Mouse (Mus musculus) T-helper 17 cell (primary cell): ENCODE measurements around the gene Ly6g5c.

Source experiments
- in situ Hi-C, 2 experiments: fragments of 300-600 bp; cut with MboI, MseI; formaldehyde crosslinking; loops; 1 replicate in 1 of 2; 2 replicates in 1 of 2; pipeline ENCODE4 v1.15.1; 2025; ENCODE audit warnings: high pct_unique_total_duplicates in 2 of 2

Gene Ly6g5c

DNA sequence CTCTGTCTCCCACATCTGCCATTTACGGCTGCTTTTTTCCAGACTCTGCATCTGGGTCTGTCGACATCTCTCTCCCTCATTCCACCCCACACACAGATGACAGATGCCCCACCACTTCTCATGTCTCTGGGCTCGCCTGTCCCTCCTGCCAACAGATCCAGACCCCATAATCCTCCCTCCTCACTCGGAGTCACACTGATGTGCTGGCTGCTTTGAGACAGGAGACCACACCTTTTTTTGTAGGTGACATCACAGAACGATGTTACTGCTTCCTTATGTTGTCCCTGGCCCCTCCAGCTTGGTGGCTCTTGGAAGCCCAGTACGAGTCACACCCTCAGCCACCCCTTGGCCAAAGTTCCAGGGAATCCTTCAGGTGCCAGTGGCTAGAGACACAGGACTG is 27.8 kb upstream of the Ly6g5c start:
- in situ Hi-C loops = no loop called here

DNA sequence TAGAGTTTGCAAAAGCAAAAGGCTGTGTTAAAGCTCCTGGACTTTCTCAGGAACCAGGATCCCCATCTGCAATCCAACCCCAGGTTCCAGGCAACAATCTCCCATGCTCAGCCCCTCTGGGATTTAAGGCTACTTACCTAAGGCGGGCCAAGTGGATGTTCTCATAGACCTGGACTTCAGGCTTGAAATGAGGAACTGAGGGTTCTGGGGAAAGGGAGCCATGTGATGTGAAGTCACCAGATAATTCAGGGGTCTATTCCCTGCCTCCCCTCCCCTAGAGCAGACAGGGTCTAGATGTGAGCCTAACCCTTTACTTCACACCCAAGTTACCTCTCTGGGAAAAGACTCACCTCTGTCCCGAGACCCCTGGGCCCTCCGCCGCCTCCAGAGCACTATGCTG is 27.4 kb upstream of the Ly6g5c start:
- in situ Hi-C loops = no loop called here

DNA sequence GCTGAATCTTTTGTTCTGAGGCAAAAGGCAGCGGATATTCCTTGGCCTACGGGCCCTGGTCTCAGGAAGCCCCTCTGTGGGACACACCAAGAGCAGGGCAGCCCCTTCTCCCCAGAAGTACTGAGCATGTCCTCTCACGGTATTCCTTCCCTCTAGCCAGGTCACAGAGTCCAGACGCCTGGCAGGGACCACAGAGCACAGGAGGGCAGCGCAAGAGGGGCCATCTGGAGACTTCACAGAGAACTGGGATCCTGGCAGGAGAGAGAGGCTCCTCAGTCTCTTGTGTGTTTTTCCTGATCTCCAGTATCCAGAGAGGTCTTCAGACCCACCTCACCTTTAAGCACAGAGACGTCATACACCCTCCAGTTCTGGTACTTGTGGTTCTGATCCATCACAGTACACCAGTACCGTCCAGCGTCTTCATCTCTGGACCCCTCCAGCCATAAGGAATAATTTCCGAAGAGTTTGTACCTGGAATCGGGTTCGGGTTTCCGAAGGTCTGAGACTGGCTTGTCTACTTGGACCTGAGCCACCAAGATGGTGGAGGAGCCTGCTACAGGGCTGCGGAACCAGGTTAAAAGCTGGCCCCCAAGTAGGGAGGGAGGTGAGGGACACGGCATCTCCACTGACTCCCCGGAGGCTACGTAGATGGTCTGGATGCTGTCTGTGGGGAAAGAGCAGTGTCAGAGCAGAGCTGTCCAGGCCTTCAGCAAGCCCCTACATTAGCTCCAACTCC is 25.1 kb upstream of the Ly6g5c start:
- in situ Hi-C loops = no loop called here

DNA sequence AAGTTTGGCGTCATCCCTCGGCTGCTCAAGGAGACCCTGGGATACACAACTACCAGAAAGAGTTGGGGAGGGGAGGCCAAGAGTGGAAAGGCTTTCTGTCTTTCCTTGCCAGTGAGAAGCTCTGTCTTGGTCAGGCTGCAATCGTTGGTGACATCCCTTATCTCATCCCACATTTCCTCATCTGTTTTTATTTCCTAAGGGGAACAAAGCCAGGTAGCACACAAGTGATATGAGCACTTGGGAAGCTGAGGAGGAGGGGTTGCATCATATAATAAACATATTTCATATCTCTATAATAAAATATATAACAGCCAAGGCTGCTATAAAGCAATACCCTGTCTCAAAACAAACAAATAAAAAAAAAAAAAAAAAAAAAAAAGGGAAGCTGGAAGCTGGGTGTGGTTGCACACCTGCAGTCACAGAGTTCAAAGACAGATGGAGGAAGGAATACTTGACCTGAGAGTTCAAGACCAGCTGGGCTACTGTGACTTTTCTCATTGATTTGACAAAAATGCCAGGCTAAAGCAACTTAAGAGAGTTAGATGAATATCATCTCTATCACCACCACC is 24.1 kb upstream of the Ly6g5c start:
- in situ Hi-C loops = no loop called here

DNA sequence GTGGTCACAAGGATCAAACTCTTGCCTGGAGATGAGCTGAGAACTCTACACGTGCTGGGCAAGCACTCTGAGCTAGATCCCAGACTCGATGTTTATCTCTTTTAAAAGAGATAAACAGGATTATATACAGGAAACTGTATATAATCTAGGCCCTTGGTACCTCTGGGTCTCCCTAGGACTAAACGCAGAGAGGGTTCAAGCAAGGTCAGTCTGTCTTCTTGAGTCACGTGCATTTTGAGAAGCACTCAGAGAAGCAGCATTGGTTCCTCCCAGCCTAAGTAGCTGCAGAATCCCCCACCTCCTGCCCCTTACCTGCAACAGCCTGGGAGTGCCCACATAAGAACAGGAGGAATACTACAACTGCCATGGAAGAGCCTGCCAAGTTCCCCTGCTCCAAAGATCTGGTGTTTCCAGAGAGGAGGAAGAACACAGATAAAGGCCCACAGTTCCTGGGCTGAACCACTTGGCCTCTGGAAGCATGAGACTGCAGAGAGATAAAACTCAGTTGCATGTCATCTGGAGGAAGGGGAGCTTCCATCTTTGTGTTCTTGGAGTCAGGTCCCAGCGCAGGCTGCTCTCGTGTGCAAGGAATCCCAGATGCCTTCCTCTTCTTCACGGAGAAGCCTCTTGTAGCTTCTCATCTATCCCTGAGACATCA is 22.7 kb upstream of the Ly6g5c start, which contains the start of gene Ly6g6f:
TSS of gene Ly6g6f (minus strand) at position 403 of the 658 bp plus-strand sequence.
- in situ Hi-C loops = no loop called here

DNA sequence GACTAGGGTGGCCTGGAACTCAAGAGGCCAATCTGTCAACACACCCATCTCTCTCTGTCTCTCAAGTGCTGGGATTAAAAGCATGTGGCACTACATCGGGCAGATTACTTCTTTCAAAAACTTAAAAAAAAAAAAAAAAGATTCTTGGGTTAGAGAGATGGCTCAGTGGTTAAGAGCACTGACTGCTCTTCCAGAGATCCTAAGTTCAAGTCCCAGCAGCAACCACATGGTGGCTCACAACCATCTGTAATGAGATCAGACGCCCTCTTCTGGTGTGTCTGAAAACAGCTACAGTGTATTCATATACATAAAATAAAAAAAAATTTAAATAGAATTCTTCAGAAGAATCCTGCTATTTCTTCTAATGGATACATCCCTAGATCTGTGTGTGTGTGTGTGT is 19.9 kb upstream of the Ly6g5c start:
- in situ Hi-C loops = no loop called here

DNA sequence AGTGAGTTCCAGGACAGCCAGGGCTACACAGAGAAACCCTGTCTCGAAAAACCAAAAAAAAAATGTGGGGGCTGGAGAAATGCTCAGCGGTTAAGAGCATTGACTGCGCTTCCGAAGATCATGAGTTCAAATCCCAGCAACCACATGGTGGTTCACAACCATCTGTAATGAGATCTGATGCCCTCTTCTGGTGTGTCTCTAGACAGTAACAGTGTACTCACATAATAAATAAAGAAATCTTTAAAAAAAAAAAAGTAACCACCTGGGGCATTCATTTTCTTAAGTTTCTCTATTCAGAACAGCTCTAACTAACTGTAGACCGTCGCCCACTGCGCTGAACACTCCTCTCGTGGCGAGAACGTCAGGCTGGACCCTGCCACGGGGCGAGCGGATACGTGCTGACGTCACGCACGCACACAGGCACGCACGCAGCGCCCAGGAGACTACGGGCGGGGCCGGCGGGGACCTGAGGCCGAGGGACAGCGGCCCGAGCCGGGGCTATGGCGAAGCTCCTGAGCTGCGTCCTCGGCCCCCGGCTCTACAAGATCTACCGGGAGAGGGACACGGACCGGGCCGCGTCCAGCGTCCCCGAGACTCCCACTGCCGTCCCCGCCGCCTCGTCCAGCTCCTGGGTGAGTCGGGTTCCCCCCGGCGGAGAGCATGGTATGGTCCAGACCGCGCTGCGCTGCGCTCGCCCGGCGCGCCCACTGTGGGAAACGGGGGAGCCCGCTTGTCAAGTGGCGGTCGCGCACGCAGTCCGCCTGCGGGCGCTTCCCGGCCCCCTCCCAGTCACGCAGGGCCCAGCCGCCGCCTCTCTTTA is 19.0 kb upstream of the Ly6g5c start, which contains the start of gene Abhd16a:
TSS of gene Abhd16a (plus strand) at position 439 of the 820 bp plus-strand sequence.
- in situ Hi-C loops = no loop called here

DNA sequence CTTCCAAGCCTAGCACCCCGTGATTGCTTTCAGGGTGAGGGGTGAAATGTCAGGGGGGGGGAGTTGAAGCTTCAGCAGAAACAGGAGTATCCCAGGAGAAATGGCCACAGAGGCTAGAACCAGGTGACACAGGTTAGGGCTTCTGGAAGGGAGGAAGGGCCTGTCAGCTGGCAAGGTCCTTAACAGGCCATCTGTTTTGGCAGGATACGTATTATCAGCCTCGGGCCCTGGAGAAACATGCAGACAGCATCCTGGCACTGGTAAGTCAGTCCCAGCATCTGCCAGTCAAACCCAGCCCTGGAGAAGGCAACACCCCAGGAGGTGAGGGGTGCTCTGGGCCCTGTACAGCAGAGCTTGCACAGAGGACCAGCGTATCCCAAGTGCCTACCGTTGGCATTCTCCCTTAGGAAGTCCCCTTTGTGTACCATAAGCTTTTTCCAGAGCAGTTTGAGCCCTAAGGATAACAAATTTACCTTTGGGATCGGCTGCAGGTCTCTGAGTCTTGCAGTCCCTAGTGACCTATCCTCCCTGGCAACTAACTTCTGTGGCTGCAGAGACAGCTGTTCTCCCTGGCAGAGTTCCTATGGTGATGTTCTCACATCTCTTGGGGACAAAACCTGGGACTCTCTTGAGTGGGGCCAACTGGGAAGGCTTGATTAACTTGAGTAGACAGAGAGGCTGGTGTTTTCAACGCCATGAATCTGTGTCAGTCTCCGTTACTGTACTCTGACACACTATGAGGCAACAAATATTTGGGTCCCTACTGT is 17.7 kb upstream of the Ly6g5c start:
- in situ Hi-C loops = no loop called here

DNA sequence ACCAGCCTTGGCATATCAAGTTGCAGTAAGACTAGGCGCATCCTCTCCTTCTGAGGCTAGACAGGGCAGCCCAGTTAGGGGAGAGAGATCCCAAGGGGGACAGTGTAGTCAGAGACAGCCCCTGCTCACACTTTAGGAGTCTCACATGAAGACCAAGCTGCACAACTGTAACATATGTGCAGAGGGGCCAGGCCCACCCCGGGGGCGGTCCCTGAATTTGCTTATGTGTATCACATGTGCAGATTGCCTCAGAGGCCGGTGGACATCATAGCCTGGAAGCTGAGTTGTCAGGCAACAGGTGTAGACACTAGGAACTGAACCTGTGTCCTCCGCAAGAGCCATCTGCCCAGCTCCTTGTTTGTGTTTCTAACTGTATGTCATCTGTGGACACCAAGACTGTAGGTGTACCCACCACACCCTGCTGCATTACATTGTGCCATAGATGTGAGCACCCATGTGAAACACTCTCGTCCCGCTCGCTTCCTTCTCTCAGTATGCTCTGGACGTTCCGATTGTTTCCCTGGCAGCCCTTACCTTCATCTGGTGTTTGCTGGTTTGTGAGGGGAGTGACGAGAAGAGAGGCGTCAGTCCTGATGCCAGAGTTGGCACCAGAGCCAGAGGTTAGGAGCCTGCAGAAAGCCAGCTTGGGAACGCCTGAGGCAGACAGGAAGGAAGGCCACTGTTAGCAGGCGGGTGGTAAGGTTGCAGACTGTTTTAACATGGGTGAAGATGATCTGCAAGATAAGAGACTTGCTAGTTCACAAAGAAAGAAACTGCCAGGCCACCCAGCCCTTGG is 15.5 kb upstream of the Ly6g5c start:
- in situ Hi-C loops = no loop called here

DNA sequence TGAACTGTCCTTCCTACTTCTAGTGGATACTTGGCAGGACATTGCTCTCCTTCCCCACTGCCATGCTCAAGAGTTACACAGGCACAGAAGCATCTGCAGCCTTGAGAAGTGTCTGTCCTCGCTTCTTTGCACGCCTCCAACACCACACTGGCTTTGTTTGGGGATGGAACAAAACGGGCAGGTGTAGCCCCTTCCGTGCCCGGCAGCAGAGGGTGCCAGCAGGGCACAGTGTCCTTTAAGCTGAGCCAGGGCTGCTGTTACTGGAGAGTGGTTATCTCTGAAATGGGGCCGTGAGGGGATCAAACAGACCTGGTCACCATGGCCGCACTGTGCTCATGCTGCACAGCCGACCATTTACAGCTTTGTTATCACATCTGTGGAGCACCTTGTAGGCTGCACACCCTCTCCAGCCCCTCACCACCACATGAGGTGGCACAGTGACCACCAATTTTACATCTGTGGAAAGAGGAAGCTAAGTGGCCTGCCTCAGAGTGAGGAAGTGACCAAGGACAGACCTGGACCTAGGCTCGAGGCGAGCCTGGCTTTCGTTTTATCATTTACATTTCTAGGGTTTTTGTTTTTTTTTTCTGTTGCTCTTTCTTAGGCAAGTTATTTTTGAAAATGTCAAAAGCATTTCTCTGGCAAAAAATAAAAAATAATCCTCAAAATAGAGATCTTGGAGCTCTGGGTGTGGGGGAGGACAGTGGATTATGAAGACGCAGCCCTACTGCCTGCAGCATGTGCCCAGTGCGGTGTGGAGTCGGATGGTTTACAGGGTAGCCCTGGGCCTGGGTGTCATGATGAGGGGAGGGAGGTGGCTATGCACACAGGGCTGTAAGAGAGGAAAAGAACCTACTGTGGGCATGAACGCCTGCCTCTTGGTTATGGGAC is 13.4 kb upstream of the Ly6g5c start:
- in situ Hi-C loops = no loop called here

DNA sequence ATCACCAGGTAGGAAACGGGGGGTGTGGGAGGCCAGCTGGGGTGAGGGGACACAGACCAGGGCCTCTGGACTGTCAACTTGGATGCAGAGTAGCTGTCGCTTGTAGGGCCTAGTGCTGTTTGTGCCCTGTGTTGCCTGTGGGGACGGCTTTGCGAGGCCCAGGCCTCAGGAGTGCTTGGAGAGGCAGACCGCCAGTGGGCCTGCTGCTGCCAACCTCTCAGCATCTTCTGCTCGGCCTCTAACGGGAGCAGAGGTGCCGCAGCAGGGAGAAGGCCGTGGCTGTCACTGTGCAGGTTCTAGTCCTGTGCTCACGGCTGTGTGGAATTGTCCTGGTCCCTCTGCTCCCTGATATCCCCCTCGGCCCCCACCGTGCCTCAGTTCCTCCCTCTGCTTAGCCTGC is 11.5 kb upstream of the Ly6g5c start:
- in situ Hi-C loops = no loop called here

DNA sequence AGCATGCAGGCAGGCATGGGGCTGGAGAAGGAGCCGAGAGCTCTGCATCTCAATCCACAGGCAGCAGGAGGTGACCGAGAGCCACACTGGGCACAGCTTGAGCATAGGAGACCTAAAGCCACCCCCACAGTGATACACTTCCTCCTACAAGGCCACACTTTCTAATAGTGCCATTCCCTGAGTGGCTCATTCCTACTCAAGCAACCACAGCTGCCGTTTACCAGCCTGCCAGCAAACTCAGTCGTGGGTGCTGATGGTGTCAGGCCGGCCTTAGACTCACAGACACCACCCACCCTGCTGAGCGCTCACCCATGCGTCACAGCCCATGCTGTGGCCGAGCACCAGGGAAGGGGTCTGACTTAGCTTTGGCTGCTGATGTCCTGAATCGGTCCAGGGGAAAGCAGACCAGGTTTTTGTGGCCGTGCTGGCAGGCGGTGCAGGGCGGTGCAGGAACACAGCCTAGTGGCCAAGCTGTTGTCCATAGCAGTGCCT is 10.9 kb upstream of the Ly6g5c start:
- in situ Hi-C loops = no loop called here

DNA sequence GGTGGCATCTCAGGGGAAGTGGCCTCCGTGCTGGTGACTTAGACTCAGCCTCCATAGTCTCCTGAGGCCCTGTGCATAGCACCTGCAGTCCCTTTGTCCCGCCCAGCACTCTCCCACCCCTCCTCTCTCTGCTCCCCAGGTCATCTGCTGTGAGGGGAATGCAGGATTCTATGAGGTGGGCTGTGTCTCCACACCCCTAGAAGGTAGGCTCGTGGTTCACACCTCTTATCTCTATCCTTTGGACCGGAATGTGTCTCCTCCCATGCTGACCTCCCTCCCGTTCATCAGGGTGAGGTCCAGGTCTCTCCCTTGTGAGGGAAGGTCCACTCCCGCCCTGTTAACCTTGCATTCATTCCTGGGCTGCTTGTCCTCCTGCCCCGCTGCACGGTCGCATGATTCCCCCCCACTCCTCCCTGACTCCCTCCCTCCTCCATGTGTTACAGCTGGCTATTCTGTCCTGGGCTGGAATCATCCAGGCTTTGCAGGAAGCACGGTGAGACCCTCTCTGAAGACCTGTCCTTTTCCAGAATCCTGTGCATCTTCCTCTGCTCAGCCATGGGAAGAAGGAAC is 7.8 kb upstream of the Ly6g5c start:
- in situ Hi-C loops = no loop called here

DNA sequence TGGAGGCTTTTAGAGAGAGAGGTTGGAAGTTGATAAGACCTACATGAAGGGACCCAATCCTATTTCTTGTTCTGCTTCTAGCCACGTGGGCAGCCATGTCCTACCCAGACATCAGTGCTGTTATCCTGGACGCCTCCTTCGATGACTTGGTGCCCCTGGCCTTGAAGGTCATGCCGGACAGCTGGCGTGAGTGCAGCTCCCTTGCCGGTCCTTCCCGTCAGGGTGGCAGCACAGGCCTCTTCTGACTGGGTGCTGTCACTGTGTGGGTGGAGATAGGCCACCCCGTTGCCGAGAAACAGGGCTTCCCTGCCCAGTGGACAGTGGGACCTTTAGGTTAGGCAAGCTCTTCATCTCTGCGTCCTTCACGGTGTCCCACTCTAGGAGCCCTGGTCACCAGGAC is 6.9 kb upstream of the Ly6g5c start:
- in situ Hi-C loops = no loop called here

DNA sequence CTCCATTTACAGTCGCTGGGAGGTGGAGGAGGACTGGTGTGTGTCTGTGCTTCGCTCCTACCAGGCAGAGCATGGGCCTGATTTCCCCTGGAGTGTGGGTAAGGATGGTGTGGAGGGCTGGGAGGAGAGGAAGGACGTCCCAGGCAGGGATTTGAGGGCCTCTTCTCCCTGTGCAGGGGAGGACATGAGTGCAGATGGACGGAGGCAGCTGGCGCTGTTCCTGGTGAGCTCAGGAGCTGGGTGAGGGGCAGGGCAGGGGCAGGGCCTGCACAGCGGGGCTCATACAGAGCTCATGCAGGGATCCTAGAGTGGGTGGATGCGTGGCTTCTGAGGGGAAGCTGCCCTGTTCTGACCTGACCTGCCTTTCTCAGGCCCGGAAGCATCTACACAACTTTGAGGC is 5.8 kb upstream of the Ly6g5c start:
- in situ Hi-C loops = no loop called here

DNA sequence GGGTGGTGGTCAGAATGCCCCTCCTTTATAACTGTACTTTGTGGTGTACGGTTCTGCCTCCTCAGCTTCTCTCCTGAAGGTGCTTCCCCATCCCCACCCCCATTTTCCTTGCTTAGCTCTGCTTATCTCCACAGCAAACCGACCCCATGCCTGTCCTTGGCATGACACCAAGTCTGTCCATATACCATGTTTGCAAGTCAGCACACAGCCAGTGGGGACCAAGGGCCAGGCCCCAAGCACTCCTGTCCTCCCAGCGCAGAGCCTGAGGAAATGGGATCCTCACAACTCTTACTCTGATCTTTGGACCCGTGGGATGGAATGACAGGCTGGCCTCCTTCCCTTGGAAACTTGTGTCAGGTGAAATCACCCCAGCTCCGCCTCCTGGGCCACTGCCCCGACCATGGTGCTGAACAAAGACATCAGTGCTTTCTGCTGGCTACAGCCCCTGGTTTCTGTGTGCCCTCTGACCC is 4.8 kb upstream of the Ly6g5c start:
- in situ Hi-C loops = no loop called here

DNA sequence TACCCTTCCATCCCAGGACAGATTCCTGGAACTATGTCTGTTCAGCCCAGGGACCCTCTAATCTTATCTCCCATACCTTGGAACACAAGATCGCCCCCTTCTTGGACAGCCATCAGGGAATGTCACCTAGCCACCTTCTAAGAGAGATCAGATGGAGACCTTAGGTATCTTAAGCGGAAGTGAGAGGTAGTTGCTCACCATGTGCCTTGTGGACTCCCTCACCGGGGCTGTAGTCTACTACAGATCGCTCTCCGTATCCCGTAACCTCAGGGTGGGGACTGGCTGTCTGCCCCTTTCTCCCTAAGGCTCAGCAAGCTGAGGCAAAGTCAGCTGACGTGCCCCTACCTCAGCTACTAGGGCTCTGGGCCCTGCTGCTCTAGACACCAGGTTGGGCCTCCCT is 4.0 kb upstream of the Ly6g5c start:
- in situ Hi-C loops = no loop called here

DNA sequence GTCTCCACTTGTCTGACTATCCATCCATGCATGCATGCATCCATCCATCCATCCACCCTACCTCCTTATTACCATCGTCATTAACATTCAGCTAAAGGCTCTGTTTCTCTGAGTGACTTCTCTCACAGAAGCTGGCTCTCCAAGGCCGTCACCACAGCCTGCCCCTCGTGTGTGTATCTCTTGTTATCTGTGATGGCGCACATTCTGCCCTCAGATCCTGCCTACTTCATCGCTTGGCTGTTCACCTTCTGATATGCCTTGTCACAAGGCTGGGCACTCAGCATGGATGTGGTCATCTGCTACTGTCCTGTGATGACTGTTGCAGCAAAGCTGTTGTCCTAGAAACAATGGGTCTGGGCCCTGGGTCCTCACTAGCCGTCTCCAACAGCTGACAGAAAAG is 3.3 kb upstream of the Ly6g5c start:
- in situ Hi-C loops = no loop called here
